Mouse (Mus musculus) liver, embryonic 14.5 days (tissue): ENCODE data around the gene Cspg4. TPM values are rescaled to one million over a fixed set of nuclear protein-coding genes. Genes with fewer than 3 reads are reported as not detected.

Experiments
- ATAC-seq: fragments of 200-750 bp; cut with Nextera tagmentation; 2 replicates; pipeline ENCODE4 v1.8.0; 2017; ENCODE audit warnings: moderate number of reproducible peaks, mild to moderate bottlenecking, moderate library complexity; ENCODE audit not compliant: insufficient read depth
- DNase-seq, 3 experiments: peaks; one replicate each; pipeline ENCODE4 v3.0.0-alpha.2; 2012 to 2013; ENCODE audit warnings: low read depth in 3 of 3, low spot score in 3 of 3
- H3K27ac ChIP-seq: fragments of 300-500 bp; sonication (generic); 2 replicates; pipeline ENCODE4 v1.5.1; 2014; ENCODE audit warnings: moderate library complexity, mild to moderate bottlenecking, control low read depth, inconsistent platforms
- H3K27me3 ChIP-seq: fragments of 300-500 bp; sonication (generic); 2 replicates; pipeline ENCODE4 v1.6.1; 2014; ENCODE audit warnings: mild to moderate bottlenecking, low read length, moderate library complexity; ENCODE audit not compliant: control insufficient read depth, insufficient read depth
- H3K36me3 ChIP-seq: fragments of 300-500 bp; sonication (generic); replicated peaks from 2 replicates; pipeline ENCODE4 v1.6.1; 2014; ENCODE audit warnings: low read depth; ENCODE audit not compliant: control insufficient read depth, insufficient read depth
- H3K4me1 ChIP-seq, 2 experiments: fragments of 200-500 bp in 1 of 2; fragments of 300-500 bp in 1 of 2; sonication (generic) in 1 of 2; replicated peaks; 2 replicates each; pipeline ENCODE4 v1.6.1; 2012 to 2014; ENCODE audit warnings: antibody characterized with exemption in 1 of 2, inconsistent platforms in 1 of 2, low read length in 1 of 2; ENCODE audit not compliant: control insufficient read depth in 2 of 2, insufficient read depth in 2 of 2
- H3K4me2 ChIP-seq: fragments of 300-500 bp; sonication (generic); 2 replicates; pipeline ENCODE4 v1.6.1; 2014; ENCODE audit warnings: low read depth, mild to moderate bottlenecking, control low read depth, moderate library complexity
- H3K4me3 ChIP-seq, 2 experiments: fragments of 200-500 bp in 1 of 2; fragments of 300-500 bp in 1 of 2; sonication (generic) in 1 of 2; 2 replicates each; pipeline ENCODE4 v1.5.1; 2012 to 2014; ENCODE audit warnings: low read depth in 2 of 2, low read length in 2 of 2, mild to moderate bottlenecking in 2 of 2, control low read depth in 1 of 2, inconsistent platforms in 1 of 2, moderate library complexity in 1 of 2; ENCODE audit not compliant: insufficient read depth in 1 of 2
- H3K9ac ChIP-seq: fragments of 300-500 bp; sonication (generic); replicated peaks from 2 replicates; pipeline ENCODE4 v1.6.1; 2014; ENCODE audit warnings: mild to moderate bottlenecking, control low read depth, moderate library complexity
- H3K9me3 ChIP-seq: fragments of 300-500 bp; sonication (generic); 2 replicates; pipeline ENCODE4 v1.6.1; 2016; ENCODE audit warnings: low read length, mixed read lengths; ENCODE audit not compliant: control insufficient read depth
- CTCF ChIP-seq: IDR thresholded peaks from 2 replicates; pipeline ENCODE4 v1.5.1; 2016; ENCODE audit warnings: antibody characterized with exemption, low read depth, control low read depth
- EP300 ChIP-seq: IDR thresholded peaks from 2 replicates; pipeline ENCODE4 v1.6.1; 2016; ENCODE audit warnings: antibody characterized with exemption, low read depth
- WGBS: fragments of 180-500 bp; shearing (Covaris S2); extraction: QIAGEN DNeasy Blood & Tissue Kit; methylation state at CpG from one replicate; pipeline ENCODE4 v1.1.7; 2014; ENCODE audit not compliant: insufficient replicate concordance; 5-methylcytosine and 5-hydroxymethylcytosine counted together
- polyA plus RNA-seq, 2 experiments: library from polyadenylated mRNA; depleted of rRNA in 1 of 2; stranded (reverse) in 1 of 2; unstranded in 1 of 2; fragments of >200 nt; fragmentation: Nextera tagmentation in 1 of 2; extraction: Ambion mirVana in 1 of 2; gene quantifications; 2 replicates each; pipeline versions ENCODE4 v1.2.1 to v1.2.3; 2012 to 2014

Gene Cspg4
- polyA plus RNA-seq, 2 experiments = 0.08 to 0.16 TPM

DNA sequence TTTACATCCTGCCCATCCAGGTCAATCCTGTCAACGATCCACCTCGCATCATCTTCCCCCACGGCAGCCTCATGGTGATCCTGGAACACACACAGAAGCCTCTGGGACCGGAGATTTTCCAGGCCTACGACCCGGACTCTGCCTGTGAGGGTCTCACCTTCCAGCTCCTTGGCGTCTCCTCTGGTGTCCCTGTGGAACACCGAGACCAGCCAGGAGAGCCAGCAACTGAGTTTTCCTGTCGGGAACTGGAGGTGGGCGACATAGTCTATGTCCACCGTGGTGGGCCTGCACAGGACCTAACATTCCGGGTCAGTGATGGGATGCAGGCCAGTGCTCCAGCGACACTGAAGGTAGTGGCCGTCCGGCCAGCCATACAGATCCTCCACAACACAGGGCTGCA, 21.8 kb downstream of the Cspg4 start:
- no peaks in the 10 kb centered on the region for H3K27me3 ChIP-seq
- 71% methylated on average over 15 of the region's 15 CpGs for whole genome bisulfite sequencing

GRCm38 (mm10) chr9:56887581-56887980, 22.7 kb downstream of the Cspg4 start:
- TF ChIP-seq CTCF (no peak), EP300 (no peak)
- no peak for ATAC-seq
- Histone ChIP-seq H3K27me3 (no peaks in the 10 kb centered on the region), H3K27ac (no peak overlapping the region), H3K4me2 (no peak overlapping the region), H3K9ac (no peak overlapping the region), H3K4me1 (no peaks in the 10 kb centered on the region), H3K9me3 (no peaks in the 10 kb centered on the region), H3K4me3 (no peak overlapping the region), H3K36me3 (no peaks in the 10 kb centered on the region)
- 78% methylated on average over 16 of the region's 16 CpGs for WGBS
- no peak for DNase-seq

More for the DNA sequence above, 21.8 kb downstream of the Cspg4 start:
- no peak for ATAC-seq
- Histone ChIP-seq H3K9ac (no peak overlapping the region), H3K36me3 (no peaks in the 10 kb centered on the region), H3K4me3 (no peak overlapping the region), H3K9me3 (no peaks in the 10 kb centered on the region), H3K4me2 (no peak overlapping the region), H3K4me1 (no peaks in the 10 kb centered on the region), H3K27ac (no peak overlapping the region)
- TF ChIP-seq CTCF (no peak), EP300 (no peak)
- DNase-seq = no peak

- Histone ChIP-seq H3K27me3 (no peaks in the 10 kb centered on the region), H3K27ac (no peak overlapping the region), H3K9ac (no peak overlapping the region), H3K9me3 (no peaks in the 10 kb centered on the region), H3K4me2 (peak overlapping the region; percentile 33), H3K4me1 (no peaks in the 10 kb centered on the region), H3K4me3 (no peak overlapping the region), H3K36me3 (no peaks in the 10 kb centered on the region)
- 5% methylated on average over 14 of the region's 14 CpGs for WGBS
- 0 out of 2 replicates have a peak, but pooled peaks have one; percentile 21 for ATAC-seq
- TF ChIP-seq CTCF (peak; percentile 90), EP300 (no peak)
- DNase-seq = peak; percentile 42 to 50 (median 45)
These were observed 25.0 kb downstream of the Cspg4 start for GRCm38 (mm10) chr9:56889817-56890216.

DNA sequence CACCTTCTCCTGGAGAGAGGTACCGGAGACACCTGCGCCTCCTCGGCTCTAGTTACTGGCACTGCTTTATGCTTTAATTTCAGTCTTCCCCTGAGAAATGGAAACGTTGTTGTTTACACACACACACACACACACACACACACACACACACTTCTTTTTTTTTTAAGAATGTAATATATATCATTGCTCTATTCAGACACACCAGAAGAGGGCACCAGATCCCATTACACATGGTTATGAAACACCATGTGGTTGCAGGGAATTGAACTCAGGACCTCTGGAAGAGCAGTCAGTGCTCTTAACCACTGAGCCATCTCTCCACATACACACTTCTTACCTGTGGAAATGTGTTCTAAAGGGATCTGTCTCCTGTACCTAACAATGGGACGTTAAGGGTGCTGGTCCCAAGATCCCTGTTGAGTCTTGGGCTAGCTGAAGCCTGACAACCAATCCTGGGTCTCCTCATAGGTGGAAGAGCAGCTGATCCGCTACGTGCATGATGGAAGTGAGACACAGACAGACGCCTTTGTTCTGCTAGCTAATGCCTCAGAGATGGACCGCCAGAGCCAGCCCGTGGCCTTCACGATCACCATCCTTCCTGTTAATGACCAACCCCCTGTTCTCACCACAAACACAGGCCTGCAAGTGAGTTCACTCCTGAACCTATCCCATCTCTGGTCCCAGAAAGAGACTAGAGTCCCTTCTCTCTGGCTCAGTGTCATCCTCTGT, 25.9 kb downstream of the Cspg4 start:
- Histone ChIP-seq H3K4me3 (no peak overlapping the region), H3K27ac (no peak overlapping the region), H3K4me2 (no peak overlapping the region), H3K27me3 (no peaks in the 10 kb centered on the region), H3K36me3 (no peaks in the 10 kb centered on the region), H3K9me3 (no peaks in the 10 kb centered on the region), H3K9ac (no peak overlapping the region), H3K4me1 (no peaks in the 10 kb centered on the region)
- no peak for DNase-seq
- WGBS = 49% methylated on average over 11 of the region's 11 CpGs
- TF ChIP-seq EP300 (no peak), CTCF (no peak)
- no peak for ATAC-seq

DNA sequence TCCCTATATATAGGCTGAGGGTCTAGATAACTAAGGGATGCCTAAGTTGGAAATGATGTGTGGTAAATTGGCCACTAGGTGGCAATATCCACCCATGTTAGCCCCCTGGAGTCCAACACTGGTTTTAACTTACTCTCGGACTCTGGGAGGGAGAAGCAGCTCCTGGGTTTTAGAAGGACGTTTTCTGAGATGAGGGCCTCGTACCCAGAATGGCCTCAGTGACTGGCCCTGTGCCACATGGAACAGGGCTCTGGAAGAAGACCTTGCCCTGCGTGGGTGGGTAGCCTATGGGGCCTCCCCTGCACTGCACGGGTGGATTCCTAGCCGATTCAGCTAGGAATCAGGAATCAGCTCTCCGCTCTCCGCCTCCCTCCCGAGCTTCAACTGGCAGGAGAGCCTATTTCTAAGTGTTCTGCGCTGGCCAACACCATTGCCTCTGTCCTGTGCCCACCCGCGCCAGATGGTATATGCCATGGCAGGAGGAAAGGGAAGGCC, 26.7 kb downstream of the Cspg4 start:
- H3K27ac ChIP-seq = no peak overlapping the region
- TF ChIP-seq CTCF = peak; percentile 82
- no peak for TF ChIP-seq EP300
- no peak; the same call in 1 of the 2 replicates for ATAC-seq
- WGBS = 31% methylated on average over 12 of the region's 12 CpGs
- H3K27me3 ChIP-seq = no peaks in the 10 kb centered on the region
- H3K4me2 ChIP-seq = no peak overlapping the region
- no peak overlapping the region for H3K4me3 ChIP-seq
- H3K36me3 ChIP-seq = no peaks in the 10 kb centered on the region
- no peak overlapping the region for H3K9ac ChIP-seq
- no peaks in the 10 kb centered on the region for H3K9me3 ChIP-seq
- peak; percentile 47 to 53 (median 47) for DNase-seq
- H3K4me1 ChIP-seq = no peaks in the 10 kb centered on the region
